Mouse (Mus musculus): ENCODE results near the gene Pik3ap1.
"Not testable (repeated sequence)": the region's sequence is repeated elsewhere in the genome, so short reads cannot be mapped to it uniquely, and the experiment has no call there.

Gene Pik3ap1

DNA sequence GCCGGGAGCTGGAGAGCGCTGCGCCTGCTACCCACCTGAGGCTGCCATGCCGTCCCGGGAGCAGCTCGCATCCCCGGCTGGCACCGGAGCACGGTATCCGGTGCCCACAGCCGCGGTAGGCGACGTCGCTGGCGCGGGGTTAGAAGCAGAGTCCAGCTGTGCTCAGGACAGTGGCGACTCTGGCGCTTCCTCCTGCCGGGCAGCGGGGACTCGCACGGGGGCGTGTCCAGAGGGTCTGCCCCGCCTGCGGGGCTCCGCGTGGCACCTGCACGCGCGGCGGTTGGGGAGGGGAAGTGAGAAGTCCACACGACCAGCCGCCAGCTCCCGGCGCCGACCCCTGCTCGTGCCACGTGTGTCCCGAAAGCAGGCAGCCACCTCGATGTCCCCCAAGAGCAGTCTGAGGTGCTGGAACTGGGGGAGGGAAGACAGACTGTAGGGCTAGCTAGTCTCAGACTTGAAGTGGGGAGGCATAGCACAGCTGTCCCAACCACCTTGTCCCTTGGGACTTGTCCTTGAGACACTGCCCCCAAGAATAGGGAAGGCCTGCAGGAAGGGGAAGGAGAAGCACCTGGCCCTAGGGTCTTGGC, at the start of gene Pik3ap1:
TSS of gene Pik3ap1 (minus strand) at position 181 of the 587 bp plus-strand sequence.
- peak; percentile 28 to 41 for DNase-seq

DNA sequence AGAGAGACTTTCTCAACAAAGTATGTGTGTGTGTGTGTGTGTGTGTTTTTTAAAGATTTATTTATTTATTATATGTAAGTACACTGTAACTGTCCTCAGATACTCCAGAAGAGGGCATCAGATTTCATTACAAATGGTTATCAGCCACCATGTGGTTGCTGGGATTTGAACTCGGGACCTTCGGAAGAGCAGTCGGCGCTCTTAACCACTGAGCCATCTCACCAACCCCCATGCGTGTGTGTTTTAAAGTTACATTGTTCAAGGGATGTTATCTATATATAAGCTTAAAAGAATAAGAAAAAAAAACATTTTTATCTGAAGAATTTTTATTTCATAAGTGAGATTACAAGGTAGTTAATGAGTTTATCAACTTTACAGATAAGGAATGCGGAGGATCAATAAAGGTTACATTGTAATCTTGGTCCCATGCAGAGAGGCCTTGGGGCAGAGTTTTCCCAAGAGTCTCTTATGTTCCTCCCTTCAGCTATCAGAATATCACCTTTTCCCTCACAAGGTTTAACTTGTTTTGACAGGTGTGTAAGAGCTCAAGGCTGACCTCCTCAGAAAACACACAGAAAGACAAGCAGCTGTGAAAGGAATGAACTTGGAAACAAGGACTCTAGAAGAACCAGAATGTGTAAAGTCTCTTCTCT, 46.7 kb upstream of the Pik3ap1 start:
- DNase-seq: not testable (repeated sequence)

DNA sequence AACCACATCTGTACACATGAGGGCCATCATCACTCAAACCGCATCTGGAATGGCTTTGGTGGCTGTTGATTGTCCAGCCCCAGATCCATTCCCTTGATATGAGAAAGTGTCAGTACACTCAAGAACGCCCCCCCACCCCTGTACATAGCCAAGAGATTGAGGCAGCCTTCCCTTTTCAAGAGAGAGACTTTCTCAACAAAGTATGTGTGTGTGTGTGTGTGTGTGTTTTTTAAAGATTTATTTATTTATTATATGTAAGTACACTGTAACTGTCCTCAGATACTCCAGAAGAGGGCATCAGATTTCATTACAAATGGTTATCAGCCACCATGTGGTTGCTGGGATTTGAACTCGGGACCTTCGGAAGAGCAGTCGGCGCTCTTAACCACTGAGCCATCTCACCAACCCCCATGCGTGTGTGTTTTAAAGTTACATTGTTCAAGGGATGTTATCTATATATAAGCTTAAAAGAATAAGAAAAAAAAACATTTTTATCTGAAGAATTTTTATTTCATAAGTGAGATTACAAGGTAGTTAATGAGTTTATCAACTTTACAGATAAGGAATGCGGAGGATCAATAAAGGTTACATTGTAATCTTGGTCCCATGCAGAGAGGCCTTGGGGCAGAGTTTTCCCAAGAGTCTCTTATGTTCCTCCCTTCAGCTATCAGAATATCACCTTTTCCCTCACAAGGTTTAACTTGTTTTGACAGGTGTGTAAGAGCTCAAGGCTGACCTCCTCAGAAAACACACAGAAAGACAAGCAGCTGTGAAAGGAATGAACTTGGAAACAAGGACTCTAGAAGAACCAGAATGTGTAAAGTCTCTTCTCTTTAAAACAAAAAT, 41.2 kb upstream of the Pik3ap1 start:
- not testable (repeated sequence) for DNase-seq

DNA sequence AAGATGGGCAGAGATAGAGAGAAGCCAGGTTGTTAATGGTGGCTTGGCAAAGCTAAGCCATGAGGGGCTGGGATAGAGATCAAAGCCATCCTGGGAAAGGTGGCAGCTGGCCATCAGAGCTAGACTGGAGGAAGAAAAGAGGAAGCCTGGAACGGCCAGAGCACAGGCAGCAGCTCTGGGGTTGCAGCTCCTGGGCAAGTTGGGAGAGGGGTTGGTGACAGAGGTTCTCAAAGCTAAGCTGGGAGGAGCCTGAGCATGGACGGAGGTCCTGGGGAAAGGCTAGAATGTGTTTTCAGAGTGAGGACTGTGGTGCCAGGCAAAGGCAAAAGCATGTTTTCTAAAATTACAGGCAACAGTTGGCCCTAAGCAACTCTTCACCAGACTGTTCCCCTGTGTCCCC, 36.4 kb upstream of the Pik3ap1 start:
- peak in 1 of 2 experiments; percentile 26 for DNase-seq

DNA sequence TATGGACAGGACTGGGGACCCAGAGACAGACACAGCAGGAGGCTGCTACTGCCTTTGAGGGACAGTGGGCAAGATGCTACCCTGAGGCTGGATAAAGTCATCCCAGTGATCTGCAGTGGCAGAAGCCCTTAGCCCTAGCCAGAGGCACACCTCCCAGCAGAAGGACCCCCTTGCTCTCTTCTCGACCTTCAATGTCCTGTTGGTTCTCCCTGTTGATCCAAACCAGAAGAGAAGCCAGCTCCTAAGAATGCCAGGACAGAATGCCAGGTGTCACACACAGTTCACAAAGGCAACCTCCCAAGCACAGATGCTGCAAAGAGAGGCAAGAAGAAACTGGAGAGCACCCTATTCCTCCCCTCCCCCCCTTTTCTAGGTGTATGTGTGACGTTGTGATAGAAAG, 33.9 kb upstream of the Pik3ap1 start:
- no peak for DNase-seq

DNA sequence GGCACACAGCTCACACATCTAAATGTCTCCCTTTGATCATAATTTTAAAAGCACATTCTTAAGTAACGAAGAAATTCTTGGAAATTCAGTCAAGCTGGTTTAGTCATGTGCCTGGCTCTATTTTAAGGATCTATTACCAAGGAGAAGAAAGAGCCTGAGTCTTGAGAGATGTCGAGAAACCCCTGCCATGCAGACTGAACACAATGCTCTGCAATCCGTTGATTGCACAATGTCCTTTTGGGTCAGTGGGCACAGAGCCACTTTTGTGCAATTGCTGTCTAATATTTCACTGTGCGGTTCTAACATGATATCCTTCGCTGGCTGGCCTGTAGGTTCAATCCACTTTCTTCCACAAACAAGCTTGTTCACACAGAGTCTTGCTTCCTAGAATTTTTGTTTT, 33.1 kb upstream of the Pik3ap1 start:
- DNase-seq: no peak

DNA sequence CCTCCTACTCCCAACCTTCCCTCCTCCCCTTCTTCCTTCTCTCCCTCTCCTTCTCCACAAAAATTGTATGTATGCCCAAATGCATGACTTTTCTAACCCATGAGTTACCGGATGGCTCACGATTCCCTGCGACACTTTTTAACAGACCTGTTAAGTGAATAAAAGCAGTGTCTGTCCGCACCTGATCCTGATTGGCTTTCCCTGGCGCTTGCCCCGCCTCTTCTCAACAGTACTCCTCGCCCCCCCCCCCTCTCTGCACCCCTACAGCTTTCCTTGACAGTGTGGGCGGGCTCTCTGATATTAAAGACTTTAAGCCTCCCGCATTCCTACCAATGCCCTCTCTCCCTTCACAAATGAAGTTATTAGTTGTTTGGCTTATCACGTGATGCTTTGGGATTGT, 31.3 kb upstream of the Pik3ap1 start:
- DNase-seq: no peak

DNA sequence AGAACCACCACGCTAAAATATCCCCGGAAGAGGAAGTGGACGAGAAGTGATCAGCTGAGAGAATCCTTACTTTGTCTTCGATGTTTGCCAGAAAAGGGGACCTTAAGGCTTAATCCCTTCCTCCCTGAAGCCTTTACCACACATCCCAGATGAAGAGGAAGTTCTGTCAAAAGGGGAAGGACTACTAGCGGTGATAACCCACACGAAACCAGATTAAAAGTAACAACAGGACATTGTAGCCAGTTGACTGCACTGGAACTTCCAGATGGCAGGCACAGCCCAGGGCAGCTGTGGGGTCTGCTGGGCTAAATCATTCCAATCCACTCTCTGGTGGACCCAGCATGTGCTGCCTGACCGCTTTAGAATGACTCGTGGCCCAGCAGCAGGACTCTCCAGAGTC, 17.7 kb upstream of the Pik3ap1 start:
- no peak for DNase-seq

DNA sequence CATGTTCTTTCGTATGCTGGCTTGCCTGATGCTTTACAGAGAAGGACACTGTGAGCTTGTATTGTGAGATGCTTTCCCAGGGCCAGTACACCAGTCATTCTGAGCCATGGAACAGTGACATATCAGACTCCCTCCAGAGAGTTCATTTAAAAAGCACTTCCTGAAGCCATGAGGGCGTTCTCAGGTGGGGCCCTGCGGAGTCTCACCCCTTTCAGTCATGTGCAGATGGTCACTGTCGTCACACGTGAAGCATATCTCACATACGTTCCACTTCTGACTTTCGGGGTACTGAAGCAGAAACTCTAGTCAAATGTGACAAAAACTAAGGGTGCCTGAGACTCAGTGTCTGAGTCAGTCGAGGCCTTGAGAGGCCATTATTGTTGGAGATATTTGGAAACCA, 6.0 kb upstream of the Pik3ap1 start:
- no peak for DNase-seq

DNA sequence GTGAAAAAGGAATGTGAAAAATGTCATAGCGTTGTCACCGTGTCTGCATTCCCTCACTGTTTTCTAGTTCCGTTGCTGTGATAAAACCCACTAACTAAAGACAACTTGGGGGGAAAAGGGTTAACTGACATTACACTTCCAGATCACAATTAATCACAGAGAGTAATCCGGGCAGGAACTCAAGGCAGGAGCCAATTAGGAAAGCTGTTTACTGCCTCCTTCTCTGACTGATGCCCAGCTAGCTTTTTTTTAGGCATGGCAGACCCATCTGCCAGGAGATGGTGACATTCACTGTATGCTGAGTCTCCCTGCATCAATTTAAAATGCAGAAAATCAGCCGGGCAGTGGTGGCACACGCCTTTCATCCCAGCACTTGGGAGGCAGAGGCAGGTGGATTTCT, 4.4 kb upstream of the Pik3ap1 start:
- peak; percentile 59 to 63 for DNase-seq

DNA sequence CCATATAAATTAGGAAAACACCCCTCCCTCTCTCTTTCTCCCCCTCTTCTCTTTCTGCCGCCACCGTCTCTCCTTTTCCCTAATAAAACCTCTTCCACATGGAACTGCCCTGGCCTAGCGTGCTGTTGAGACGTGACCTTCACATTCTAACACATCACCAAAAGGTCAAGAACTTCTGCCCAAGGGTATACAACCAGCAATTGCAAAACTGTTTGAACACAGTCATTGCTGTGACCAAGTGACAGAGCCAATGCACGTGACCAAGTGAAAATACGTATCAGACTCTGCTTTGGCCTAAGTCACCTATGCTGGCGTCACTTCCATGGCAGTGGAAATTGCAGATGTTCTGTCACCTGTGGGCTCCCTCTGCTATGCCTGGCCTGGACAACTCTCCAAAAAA, 3.3 kb upstream of the Pik3ap1 start:
- no peak for DNase-seq

DNA sequence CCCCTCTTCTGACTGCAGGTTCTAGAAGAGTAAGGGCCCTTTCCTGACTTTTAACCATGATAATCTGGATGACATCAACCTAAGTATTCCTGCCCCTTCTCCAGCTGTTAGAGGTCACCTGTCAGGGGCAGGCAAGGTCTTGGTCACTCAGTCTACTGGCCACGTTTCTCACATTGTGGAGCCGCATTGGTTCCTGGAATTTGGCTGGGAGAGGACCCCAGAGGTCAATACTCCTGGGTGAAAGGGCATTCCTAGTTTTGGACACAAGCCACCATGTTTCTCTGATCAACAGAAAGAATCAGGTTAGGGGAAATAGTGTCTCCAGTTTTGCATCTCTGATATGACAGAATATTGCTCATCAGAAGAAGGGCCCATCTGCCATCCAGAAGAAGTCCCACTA, 2.4 kb upstream of the Pik3ap1 start:
- DNase-seq: no peak

DNA sequence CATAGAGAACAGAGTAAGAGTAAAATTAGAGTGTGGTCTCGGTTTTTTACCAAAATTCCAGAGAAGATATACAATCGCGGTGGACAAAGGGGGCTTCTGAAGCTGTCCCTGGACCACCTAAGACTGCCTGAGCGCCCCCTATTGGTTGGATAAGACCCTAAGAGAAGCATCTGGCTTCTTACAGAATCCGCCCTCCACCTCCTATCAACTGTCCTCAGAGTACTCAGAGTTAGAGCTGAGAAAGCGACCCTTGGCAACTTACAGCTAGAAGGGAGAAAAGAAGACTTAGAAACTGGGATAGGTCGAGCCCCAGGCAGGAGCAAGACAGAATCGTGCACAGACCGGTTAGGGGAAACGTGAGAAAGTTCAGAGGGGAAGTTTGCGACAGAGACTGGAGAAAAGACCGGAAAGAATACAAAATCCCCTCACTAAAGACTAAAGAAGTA, 473 bp downstream of the Pik3ap1 start:
- peak; percentile 39 to 42 for DNase-seq

DNA sequence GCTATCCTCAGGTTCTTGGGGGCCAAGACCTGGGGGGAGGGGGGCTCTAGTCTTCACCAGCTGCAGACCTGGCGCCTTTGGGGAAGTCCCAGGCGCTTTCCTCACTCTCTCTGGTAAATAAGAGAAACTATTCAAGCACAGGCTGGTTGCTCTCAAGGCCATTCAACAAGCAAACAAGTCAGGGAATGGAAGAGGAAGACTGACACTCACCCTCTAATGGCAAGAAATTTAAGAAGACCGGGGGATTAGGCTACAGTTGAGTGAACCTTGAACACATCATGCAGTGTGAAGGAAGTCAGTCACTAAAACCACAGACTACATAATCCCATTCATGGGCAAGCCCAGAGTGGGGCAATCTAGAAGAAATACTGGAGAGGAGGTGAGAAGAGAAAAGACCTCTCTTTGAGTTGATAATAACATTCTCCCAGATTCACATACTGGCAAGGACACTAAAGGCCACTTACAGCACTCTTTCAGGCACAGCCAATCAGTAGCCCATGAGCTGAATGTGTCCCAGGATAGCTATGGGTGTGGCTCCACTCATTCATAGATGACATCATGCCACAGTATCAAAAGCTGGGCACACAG, 2.4 kb downstream of the Pik3ap1 start:
- DNase-seq: no peak

DNA sequence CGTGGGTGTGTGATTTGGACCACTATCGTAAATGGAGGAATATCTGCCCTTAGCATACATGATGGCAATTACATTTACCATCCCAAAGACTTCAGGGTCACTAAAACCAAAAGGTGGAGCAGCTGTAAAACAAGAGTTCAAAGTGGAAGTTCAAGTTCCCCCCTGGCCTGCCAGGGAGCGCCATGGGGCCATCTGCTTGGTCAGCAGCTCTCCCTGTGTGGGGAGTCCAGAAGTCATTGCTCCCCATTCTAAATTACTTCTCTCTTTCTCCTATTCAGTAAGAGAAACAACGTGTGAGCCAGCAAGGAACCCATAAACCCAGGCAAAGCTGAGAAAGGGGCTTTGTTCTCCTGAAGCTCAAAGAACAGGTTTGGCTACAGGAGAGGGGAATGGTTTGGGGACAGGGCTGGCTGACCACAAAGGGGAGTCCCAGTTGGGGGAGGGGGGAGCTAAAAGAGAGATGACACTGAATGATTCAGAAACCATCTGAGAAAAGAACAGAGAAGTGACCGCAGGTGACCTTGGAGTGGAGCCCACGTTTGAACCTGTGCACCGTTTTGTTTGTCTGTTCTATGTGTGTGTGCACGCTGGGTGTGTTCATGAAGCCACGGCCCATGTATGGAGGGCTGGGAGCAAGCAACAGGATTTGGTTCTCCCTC, 3.2 kb downstream of the Pik3ap1 start:
- no peak for DNase-seq

DNA sequence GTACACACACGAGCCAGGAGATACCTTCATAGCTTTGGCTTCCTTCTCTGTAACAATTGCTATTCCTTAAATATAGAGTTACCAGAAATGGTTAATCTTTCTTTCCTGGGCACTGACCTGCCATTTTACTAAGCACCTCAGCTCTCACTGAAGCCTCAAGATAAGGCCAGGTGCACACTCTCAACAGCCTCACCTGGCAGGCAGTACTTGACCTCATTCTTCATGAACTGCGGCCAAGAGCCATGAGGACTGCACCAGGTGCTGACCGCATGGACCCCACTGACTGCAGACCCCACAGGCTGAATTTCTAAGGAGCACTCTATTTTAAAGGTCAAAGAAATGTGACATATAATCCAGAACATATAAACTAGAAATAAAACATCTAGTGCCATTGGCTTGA, 5.7 kb downstream of the Pik3ap1 start:
- peak; percentile 47 to 54 for DNase-seq

DNA sequence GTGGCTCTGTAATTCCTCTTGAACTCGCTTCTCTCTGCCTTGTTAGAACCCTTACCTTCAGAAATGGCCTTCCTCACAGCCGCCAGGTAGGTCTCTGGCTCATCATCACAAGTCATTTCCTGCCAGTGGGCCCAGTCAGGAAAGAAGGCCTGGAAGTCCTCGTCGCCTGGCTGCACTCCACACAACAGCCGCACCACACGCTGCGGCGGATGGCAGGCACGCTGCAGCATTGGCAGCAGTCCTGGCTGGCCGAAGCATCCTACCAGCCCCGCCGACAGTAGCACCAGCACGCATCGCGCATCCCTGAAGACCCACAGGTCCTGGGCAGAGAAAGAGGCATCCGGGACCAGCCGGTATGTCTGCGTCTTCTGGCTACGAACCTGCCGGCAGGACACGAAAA, 9.1 kb downstream of the Pik3ap1 start:
- peak; percentile 84 to 90 for DNase-seq

DNA sequence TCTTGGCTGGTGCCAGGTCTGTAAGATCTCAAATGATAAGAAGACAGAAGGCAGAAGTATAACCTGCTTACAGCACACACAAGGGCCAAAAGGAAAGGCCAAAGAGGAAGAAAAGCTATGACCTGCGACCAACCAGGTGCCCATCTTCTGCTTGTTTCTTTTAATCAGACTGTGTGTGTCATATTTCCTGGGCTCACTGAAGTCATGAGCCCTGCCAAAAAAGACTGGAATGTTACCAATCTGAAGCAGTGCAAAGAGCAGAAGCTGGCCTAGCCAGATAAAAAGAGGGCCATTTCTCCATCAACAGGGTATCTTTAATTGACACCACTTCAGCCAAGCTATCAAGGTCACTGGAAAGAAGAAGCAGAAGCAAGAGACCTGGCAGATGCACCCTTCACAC, 9.8 kb downstream of the Pik3ap1 start:
- DNase-seq: peak; percentile 60 to 73

DNA sequence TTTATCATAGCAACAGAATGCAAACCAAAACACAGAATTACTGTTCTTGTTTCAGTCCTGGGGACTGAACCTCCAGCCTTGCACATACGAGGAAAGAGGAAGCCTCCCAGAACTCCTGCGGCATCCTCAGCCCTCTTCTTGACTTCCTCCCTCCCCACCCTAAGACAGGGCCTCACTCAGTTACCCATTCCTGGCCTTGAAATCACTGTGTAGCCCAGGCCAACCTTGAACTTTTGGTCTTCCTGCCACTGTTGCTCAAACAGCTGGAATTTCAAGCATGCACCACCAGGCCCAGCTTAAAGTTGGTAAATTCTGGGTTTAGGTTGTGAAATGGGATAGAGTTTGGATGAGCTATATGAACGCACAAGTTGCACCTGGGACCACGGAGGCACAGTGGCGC, 10.2 kb downstream of the Pik3ap1 start:
- DNase-seq: no peak

DNA sequence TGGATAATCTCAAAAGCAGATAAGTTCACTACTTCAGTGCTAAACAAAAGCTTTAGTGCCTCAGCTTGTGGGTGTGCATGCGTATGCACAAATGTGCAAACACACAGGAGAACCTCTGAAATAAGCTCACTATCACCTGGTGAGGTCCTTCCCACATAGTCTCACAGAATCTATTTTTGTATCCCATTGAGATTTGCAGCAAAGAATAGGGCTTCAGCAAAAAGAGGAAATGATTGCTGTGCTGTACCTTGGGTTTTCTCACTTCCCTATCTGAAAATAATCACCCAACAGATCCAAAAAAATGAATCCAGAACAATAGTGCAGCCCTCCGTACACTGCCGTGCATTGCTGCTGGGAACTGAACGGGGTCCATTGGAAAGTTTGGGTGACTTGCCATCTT, 12.6 kb downstream of the Pik3ap1 start:
- DNase-seq: no peak

DNA sequence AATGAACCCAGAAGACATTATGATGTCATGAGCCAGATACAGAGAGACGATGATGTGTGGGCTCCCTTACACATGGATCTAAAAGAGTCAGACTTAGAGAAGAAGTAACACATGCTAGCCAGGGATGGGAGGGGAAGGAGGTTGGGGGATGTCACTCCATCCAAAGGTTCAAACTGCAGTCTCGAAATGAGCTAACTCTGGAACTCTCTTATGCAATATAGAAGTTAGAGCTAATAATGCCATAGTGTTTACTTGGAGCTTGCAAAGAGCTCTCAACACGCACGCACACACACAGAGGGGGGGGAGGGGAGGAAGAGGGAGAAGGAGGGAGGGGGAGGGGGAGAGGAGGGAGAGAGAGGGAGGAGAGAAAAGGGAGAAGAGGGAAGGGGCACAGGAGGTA, 13.5 kb downstream of the Pik3ap1 start:
- DNase-seq: no peak

DNA sequence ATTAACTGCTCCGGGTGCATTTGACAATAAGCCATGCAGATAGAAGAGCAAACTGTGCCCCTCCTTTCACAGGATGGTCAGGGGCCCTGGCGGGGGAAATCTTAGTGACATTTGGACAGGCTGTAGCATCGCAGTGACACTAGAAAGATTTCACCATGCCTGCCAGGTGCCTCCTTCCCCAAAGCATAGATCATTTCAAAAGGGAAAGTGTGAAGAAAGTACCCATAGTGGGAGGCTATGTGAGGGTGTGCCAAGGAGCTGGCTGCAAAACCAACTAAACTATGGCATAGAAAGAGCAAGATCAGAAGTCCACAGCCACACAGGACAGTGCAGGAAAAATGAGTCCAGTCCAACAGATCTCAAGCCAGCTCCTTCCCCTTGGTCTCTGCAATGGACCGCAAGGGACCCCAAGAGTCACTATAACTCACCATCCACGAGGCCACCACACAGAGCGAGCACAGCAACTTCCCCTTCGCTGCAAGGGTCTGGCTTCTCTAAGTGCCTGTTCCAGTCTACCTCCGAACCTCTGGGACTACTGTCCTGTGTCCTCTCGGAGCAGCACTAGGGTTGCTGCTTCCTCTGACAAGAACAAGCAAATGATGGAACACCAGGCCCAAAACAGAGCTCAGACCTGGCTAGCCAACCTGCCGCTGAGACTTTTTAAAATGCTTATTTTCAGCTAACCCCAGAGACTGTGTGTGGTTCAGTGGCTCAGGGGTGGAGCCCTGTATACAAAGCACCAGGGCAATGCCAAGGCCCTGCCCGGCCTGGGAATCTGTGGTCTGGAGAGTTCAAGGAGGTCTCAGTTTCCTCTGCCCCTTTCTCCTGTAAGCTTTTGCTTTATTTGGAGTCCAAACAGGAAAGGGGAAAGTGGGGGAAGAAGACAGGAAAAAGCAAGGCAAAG, 15.1 kb downstream of the Pik3ap1 start:
- DNase-seq: no peak

Measured in cerebellum, postnatal 10 days (tissue).